Mouse (Mus musculus): ENCODE results near the gene Kel. TPM values are rescaled to one million over a fixed set of nuclear protein-coding genes. Genes with fewer than 3 reads are reported as not detected.

Gene Kel
- polyA plus RNA-seq, 1 experiment from 2014 or later, result 40.5 TPM

- Histone ChIP-seq H3K9ac (no peak overlapping the region), H3K27ac (ENCODE audit: poor library complexity, severe bottlenecking) (no peak overlapping the region), H3K4me3 (no peak overlapping the region), H3K4me1 (replicated peaks) (no peaks in the 10 kb centered on the region), H3K4me2 (no peak overlapping the region), H3K9me3 (replicated peaks) (no peaks in the 10 kb centered on the region), H3K27me3 (replicated peaks) (no peaks in the 10 kb centered on the region), H3K36me3 (no peaks in the 10 kb centered on the region)
- ATAC-seq (ENCODE audit: insufficient number of reproducible peaks, low FRiP score), result no peak
Measured at GRCm38 (mm10) chr6:41692200-41692599, 11.9 kb downstream of the Kel start.

GRCm38 (mm10) chr6:41685596-41685995 is 18.5 kb downstream of the Kel start:
- no peaks in the 10 kb centered on the region for H3K27me3 ChIP-seq (replicated peaks)
- no peak for ATAC-seq (ENCODE audit: insufficient number of reproducible peaks, low FRiP score)
- no peak overlapping the region for H3K4me3 ChIP-seq
- H3K9ac ChIP-seq, result no peak overlapping the region
- no peak overlapping the region for H3K4me2 ChIP-seq
- no peaks in the 10 kb centered on the region for H3K36me3 ChIP-seq
- H3K27ac ChIP-seq (ENCODE audit: poor library complexity, severe bottlenecking), result no peak overlapping the region
- 82% methylated on average over 3 of the region's 3 CpGs for WGBS
- H3K9me3 ChIP-seq (replicated peaks), result no peaks in the 10 kb centered on the region
- H3K4me1 ChIP-seq (replicated peaks), result no peaks in the 10 kb centered on the region

GRCm38 (mm10) chr6:41684911-41685310 is 19.2 kb downstream of the Kel start:
- Histone ChIP-seq H3K27me3 (replicated peaks) (no peaks in the 10 kb centered on the region), H3K9me3 (replicated peaks) (no peaks in the 10 kb centered on the region), H3K4me2 (no peak overlapping the region), H3K9ac (no peak overlapping the region), H3K27ac (ENCODE audit: poor library complexity, severe bottlenecking) (no peak overlapping the region), H3K4me1 (replicated peaks) (no peaks in the 10 kb centered on the region), H3K4me3 (no peak overlapping the region), H3K36me3 (no peaks in the 10 kb centered on the region)
- ATAC-seq (ENCODE audit: insufficient number of reproducible peaks, low FRiP score), result no peak
- 29% methylated on average over 5 of the region's 5 CpGs for WGBS

GRCm38 (mm10) chr6:41684131-41684530 is 20.0 kb downstream of the Kel start, which contains the start of gene Llcfc1:
Gene Llcfc1 (plus strand): TSS chr6:41684431.
- Histone ChIP-seq H3K4me3 (no peak within 1 kb of the TSS), H3K36me3 (no peaks in the 10 kb centered on the region), H3K4me2 (no peak within 1 kb of the TSS), H3K27ac (ENCODE audit: poor library complexity, severe bottlenecking) (no peak within 1 kb of the TSS), H3K27me3 (replicated peaks) (no peaks in the 10 kb centered on the region), H3K4me1 (replicated peaks) (no peaks in the 10 kb centered on the region), H3K9ac (no peak within 1 kb of the TSS), H3K9me3 (replicated peaks) (no peaks in the 10 kb centered on the region)
- 89% methylated on average over 2 of the region's 2 CpGs for WGBS
- ATAC-seq (ENCODE audit: insufficient number of reproducible peaks, low FRiP score), result no peak

- no peak overlapping the region for H3K27ac ChIP-seq (ENCODE audit: poor library complexity, severe bottlenecking)
- no peak overlapping the region for H3K4me3 ChIP-seq
- 88% methylated on average over 5 of the region's 5 CpGs for WGBS
- no peaks in the 10 kb centered on the region for H3K9me3 ChIP-seq (replicated peaks)
- H3K27me3 ChIP-seq (replicated peaks), result no peaks in the 10 kb centered on the region
- no peak overlapping the region for H3K4me2 ChIP-seq
- ATAC-seq (ENCODE audit: insufficient number of reproducible peaks, low FRiP score), result no peak
- H3K9ac ChIP-seq, result no peak overlapping the region
- no peaks in the 10 kb centered on the region for H3K36me3 ChIP-seq
- H3K4me1 ChIP-seq (replicated peaks), result no peaks in the 10 kb centered on the region
Measured at GRCm38 (mm10) chr6:41681656-41682055, 22.5 kb downstream of the Kel start.

- ATAC-seq (ENCODE audit: insufficient number of reproducible peaks, low FRiP score), result no peak
- no peaks in the 10 kb centered on the region for H3K27me3 ChIP-seq (replicated peaks)
- no peaks in the 10 kb centered on the region for H3K36me3 ChIP-seq
- no peak within 1 kb of the TSS for H3K27ac ChIP-seq (ENCODE audit: poor library complexity, severe bottlenecking)
- 70% methylated on average over 1 of the region's 1 CpGs for WGBS
- H3K4me3 ChIP-seq, result no peak within 1 kb of the TSS
- H3K4me2 ChIP-seq, result no peak within 1 kb of the TSS
- H3K9ac ChIP-seq, result no peak within 1 kb of the TSS
- no peaks in the 10 kb centered on the region for H3K4me1 ChIP-seq (replicated peaks)
- no peaks in the 10 kb centered on the region for H3K9me3 ChIP-seq (replicated peaks)
Measured at GRCm38 (mm10) chr6:41680669-41681068, 23.5 kb downstream of the Kel start, which contains the start of gene Trpv5. Gene Trpv5 (minus strand): TSS chr6:41680769.

GRCm38 (mm10) chr6:41676530-41676929 is 27.6 kb downstream of the Kel start:
- WGBS, result 88% methylated on average over 2 of the region's 2 CpGs
- no peaks in the 10 kb centered on the region for H3K4me1 ChIP-seq (replicated peaks)
- peaks cover 5% of the 10 kb centered on the region; the same call in 1 of the 2 replicates for H3K9me3 ChIP-seq (replicated peaks)
- H3K27me3 ChIP-seq (replicated peaks), result no peaks in the 10 kb centered on the region
- H3K4me2 ChIP-seq, result no peak overlapping the region
- H3K27ac ChIP-seq (ENCODE audit: poor library complexity, severe bottlenecking), result no peak overlapping the region
- no peak overlapping the region for H3K9ac ChIP-seq
- ATAC-seq (ENCODE audit: insufficient number of reproducible peaks, low FRiP score), result no peak
- H3K36me3 ChIP-seq, result no peaks in the 10 kb centered on the region
- H3K4me3 ChIP-seq, result no peak overlapping the region

GRCm38 (mm10) chr6:41662320-41662719 is 41.8 kb downstream of the Kel start:
- Histone ChIP-seq H3K27me3 (replicated peaks) (no peaks in the 10 kb centered on the region), H3K36me3 (no peaks in the 10 kb centered on the region), H3K9ac (no peak overlapping the region), H3K4me3 (no peak overlapping the region), H3K4me1 (replicated peaks) (no peaks in the 10 kb centered on the region), H3K4me2 (no peak overlapping the region), H3K27ac (ENCODE audit: poor library complexity, severe bottlenecking) (no peak overlapping the region), H3K9me3 (replicated peaks) (no peaks in the 10 kb centered on the region)
- no peak for ATAC-seq (ENCODE audit: insufficient number of reproducible peaks, low FRiP score)
- 35% methylated on average over 2 of the region's 2 CpGs for WGBS

GRCm38 (mm10) chr6:41658487-41658886 is 45.7 kb downstream of the Kel start:
- ATAC-seq (ENCODE audit: insufficient number of reproducible peaks, low FRiP score), result no peak
- Histone ChIP-seq H3K9ac (no peak overlapping the region), H3K9me3 (replicated peaks) (no peaks in the 10 kb centered on the region), H3K4me1 (replicated peaks) (no peaks in the 10 kb centered on the region), H3K27me3 (replicated peaks) (no peaks in the 10 kb centered on the region), H3K4me2 (no peak overlapping the region), H3K27ac (ENCODE audit: poor library complexity, severe bottlenecking) (no peak overlapping the region), H3K36me3 (no peaks in the 10 kb centered on the region), H3K4me3 (no peak overlapping the region)
- 44% methylated on average over 1 of the region's 1 CpGs for WGBS

- H3K27ac ChIP-seq (ENCODE audit: poor library complexity, severe bottlenecking), result no peak overlapping the region
- 63% methylated on average over 8 of the region's 8 CpGs for WGBS
Measured at GRCm38 (mm10) chr6:41654648-41655047, 49.5 kb downstream of the Kel start.

GRCm38 (mm10) chr6:41653173-41653572 is 51.0 kb downstream of the Kel start:
- Histone ChIP-seq H3K9ac (no peak overlapping the region), H3K27me3 (replicated peaks) (no peaks in the 10 kb centered on the region), H3K27ac (ENCODE audit: poor library complexity, severe bottlenecking) (no peak overlapping the region), H3K4me2 (no peak overlapping the region), H3K9me3 (replicated peaks) (no peaks in the 10 kb centered on the region), H3K36me3 (no peaks in the 10 kb centered on the region), H3K4me1 (replicated peaks) (no peaks in the 10 kb centered on the region), H3K4me3 (no peak overlapping the region)
- no peak for ATAC-seq (ENCODE audit: insufficient number of reproducible peaks, low FRiP score)
- 79% methylated on average over 5 of the region's 5 CpGs for WGBS

More at GRCm38 (mm10) chr6:41654648-41655047, 49.5 kb downstream of the Kel start:
- Histone ChIP-seq H3K36me3 (no peaks in the 10 kb centered on the region), H3K4me2 (no peak overlapping the region), H3K9me3 (replicated peaks) (no peaks in the 10 kb centered on the region), H3K4me3 (no peak overlapping the region), H3K27me3 (replicated peaks) (no peaks in the 10 kb centered on the region), H3K4me1 (replicated peaks) (no peaks in the 10 kb centered on the region), H3K9ac (no peak overlapping the region)
- ATAC-seq (ENCODE audit: insufficient number of reproducible peaks, low FRiP score), result no peak

- H3K36me3 ChIP-seq, result no peaks in the 10 kb centered on the region
- H3K9me3 ChIP-seq (replicated peaks), result no peaks in the 10 kb centered on the region
- H3K4me3 ChIP-seq, result no peak overlapping the region
- no peak for ATAC-seq (ENCODE audit: insufficient number of reproducible peaks, low FRiP score)
- no peak overlapping the region for H3K27ac ChIP-seq (ENCODE audit: poor library complexity, severe bottlenecking)
- H3K27me3 ChIP-seq (replicated peaks), result no peaks in the 10 kb centered on the region
- H3K9ac ChIP-seq, result no peak overlapping the region
- H3K4me1 ChIP-seq (replicated peaks), result no peaks in the 10 kb centered on the region
- no peak overlapping the region for H3K4me2 ChIP-seq
Measured at GRCm38 (mm10) chr6:41646672-41647071, 57.5 kb downstream of the Kel start.
